In the genomic region with DNA sequence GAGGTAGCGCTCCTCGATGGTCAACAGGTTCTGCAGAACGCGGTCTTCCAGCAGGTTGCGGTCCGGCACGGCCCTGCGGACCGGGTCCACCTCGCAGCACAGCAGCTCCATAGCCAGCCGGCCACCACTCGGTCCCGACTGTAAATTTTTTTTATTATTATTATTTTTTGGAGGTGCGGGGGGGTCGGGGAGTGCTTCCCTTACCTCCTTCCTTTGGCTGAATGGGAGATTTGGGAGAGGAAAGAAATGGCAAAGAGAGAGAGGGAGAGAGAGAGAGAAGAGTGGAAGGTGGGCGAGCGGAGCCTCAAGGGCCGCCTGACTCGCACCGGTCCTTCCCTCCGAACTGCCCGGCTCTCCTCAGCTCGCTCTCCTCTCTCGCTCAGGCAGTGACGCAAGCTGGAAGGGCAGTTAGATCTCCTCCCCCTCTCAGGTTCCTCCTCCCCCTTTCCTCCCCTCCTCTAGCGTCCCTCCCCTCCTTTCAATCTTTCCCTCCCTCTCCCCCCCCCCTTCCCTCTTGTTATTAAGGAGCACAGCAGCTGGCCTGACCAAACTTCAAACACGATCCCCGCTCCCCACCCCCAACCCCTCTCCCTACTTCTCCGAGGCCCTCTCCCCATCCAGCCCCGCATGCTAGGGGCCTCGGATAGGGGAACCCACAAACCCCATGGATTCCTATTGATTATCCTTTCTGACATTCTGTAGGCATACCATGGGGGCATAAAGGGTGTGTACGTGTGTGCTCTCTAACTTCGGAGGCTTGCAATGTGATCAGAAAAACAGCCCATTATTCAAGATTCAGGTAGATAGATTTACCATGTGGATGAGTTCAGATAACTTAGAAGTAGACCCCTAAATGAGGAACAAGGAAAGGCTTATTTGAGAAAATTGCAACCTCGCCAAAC, we compare ENCODE assay signal across 8 mouse cellular contexts. TPM values are rescaled to one million over a fixed set of nuclear protein-coding genes. Genes with fewer than 3 reads are reported as not detected.
DNase-seq lines count a peak whose midpoint lies in the region; ATAC-seq and TF ChIP-seq lines count a peak whose summit lies in the region.

No protein-coding gene starts in this region.

- H3K27ac ChIP-seq in gastrocnemius, adult 2 months, result peak overlapping the region; percentile 88
- H3K27ac ChIP-seq in hindbrain, embryonic 16.5 days (ENCODE audit: low read depth, low read length), result peak overlapping the region; percentile 53
- H3K27ac ChIP-seq in limb, embryonic 13.5 days, result peak overlapping the region; percentile 98
- H3K27ac ChIP-seq in midbrain, embryonic 12.5 days (replicated peaks), result peak overlapping the region; percentile 78
- H3K27ac ChIP-seq in spleen, adult 2 months (ENCODE audit: insufficient read depth, low read length), result peak overlapping the region; percentile 83

- TF ChIP-seq CTCF in gastrocnemius, adult 2 months (IDR thresholded peaks at IDR 0.05), result no peak
- TF ChIP-seq CTCF in spleen, adult 2 months (IDR thresholded peaks at IDR 0.05; ENCODE audit: extremely low read depth, insufficient read depth, insufficient read length, insufficient replicate concordance), result no peak

- H3K9me3 ChIP-seq in hindbrain, embryonic 16.5 days (ENCODE audit: control insufficient read depth, low read length), result no peaks in the 10 kb centered on the region
- H3K9me3 ChIP-seq in limb, embryonic 13.5 days, result no peaks in the 10 kb centered on the region
- no peaks in the 10 kb centered on the region for H3K9me3 ChIP-seq in midbrain, embryonic 12.5 days

- H3K27me3 ChIP-seq in hindbrain, embryonic 16.5 days (replicated peaks; ENCODE audit: control insufficient read depth, insufficient read depth, low read length), result peaks cover 25% of the 10 kb centered on the region
- H3K27me3 ChIP-seq in limb, embryonic 13.5 days, result no peaks in the 10 kb centered on the region
- peaks cover 47% of the 10 kb centered on the region for H3K27me3 ChIP-seq in midbrain, embryonic 12.5 days
- H3K27me3 ChIP-seq in spleen, adult 2 months (ENCODE audit: control insufficient read depth, insufficient read depth, low read length), result peaks cover 6% of the 10 kb centered on the region; the same call in 1 of the 2 replicates

- DNase-seq in cerebellum, postnatal 10 days, result peak; percentile 80 to 88
- no peak for DNase-seq in cerebellum, adult 11-12 months
- DNase-seq in brain, adult 2 months (ENCODE audit: low read depth, low spot score), result peak; percentile 85
- DNase-seq in gastrocnemius, adult 2 months, result peak; percentile 82
- peak; percentile 56 to 73 for DNase-seq in spleen, adult 2 months (ENCODE audit: low read depth in 1 of 2, low spot score in 2 of 2)

- under 1% methylated on average over 34 of the region's 34 CpGs for WGBS in hindbrain, embryonic 16.5 days
- under 1% methylated on average over 33 of the region's 34 CpGs for WGBS in limb, embryonic 13.5 days
- WGBS in midbrain, embryonic 12.5 days, result under 1% methylated on average over 33 of the region's 34 CpGs
- WGBS in spleen, adult 2 months, result under 1% methylated on average over 34 of the region's 34 CpGs

- H3K4me2 ChIP-seq in hindbrain, embryonic 16.5 days (ENCODE audit: low read length), result peak overlapping the region; percentile 64
- H3K4me2 ChIP-seq in limb, embryonic 13.5 days (replicated peaks), result peak overlapping the region; percentile 88
- peak overlapping the region; percentile 92 for H3K4me2 ChIP-seq in midbrain, embryonic 12.5 days (replicated peaks)

- peak; percentile 48 for ATAC-seq in hindbrain, embryonic 16.5 days
- ATAC-seq in limb, embryonic 13.5 days (ENCODE audit: low FRiP score, low read depth), result peak; percentile 51
- peak; percentile 66 for ATAC-seq in midbrain, embryonic 12.5 days (ENCODE audit: low FRiP score, low read depth)

- peak overlapping the region; percentile 80 for H3K4me3 ChIP-seq in gastrocnemius, adult 2 months
- H3K4me3 ChIP-seq in hindbrain, embryonic 16.5 days (ENCODE audit: low read length), result peak overlapping the region; percentile 44
- H3K4me3 ChIP-seq in limb, embryonic 13.5 days, result peak overlapping the region; percentile 92
- peak overlapping the region; percentile 75 for H3K4me3 ChIP-seq in midbrain, embryonic 12.5 days
- peak overlapping the region; percentile 63 for H3K4me3 ChIP-seq in spleen, adult 2 months (ENCODE audit: extremely low read depth, insufficient read depth, insufficient read length)

- H3K36me3 ChIP-seq in hindbrain, embryonic 16.5 days (ENCODE audit: control insufficient read depth, insufficient read depth, low read length), result no peaks in the 10 kb centered on the region
- H3K36me3 ChIP-seq in limb, embryonic 13.5 days, result peaks cover 13% of the 10 kb centered on the region
- H3K36me3 ChIP-seq in midbrain, embryonic 12.5 days, result peaks cover 1% of the 10 kb centered on the region; the same call in 1 of the 2 replicates
- H3K36me3 ChIP-seq in spleen, adult 2 months (ENCODE audit: control insufficient read depth, insufficient read depth, low read length), result 0 out of 2 replicates have a peak, but pooled peaks cover 3% of the 10 kb centered on the region

- H3K4me1 ChIP-seq in hindbrain, embryonic 16.5 days (ENCODE audit: control insufficient read depth, insufficient read depth, low read depth, low read length), result peaks cover 53% of the 10 kb centered on the region
- peaks cover 54% of the 10 kb centered on the region for H3K4me1 ChIP-seq in limb, embryonic 13.5 days
- peaks cover 67% of the 10 kb centered on the region for H3K4me1 ChIP-seq in midbrain, embryonic 12.5 days
- peaks cover 7% of the 10 kb centered on the region; the same call in 1 of the 2 replicates for H3K4me1 ChIP-seq in spleen, adult 2 months (ENCODE audit: control insufficient read depth, insufficient read depth, insufficient read length)

- peak overlapping the region; percentile 47 for H3K9ac ChIP-seq in hindbrain, embryonic 16.5 days (ENCODE audit: low read depth, low read length)
- peak overlapping the region; percentile 98 for H3K9ac ChIP-seq in limb, embryonic 13.5 days
- H3K9ac ChIP-seq in midbrain, embryonic 12.5 days (replicated peaks), result peak overlapping the region; percentile 89

- intact Hi-C loops in gastrocnemius, adult 2 months (cut with DNase I), result no loop called here

- peak; percentile 97 for TF ChIP-seq POLR2A in spleen, adult 2 months (IDR thresholded peaks at IDR 0.05; ENCODE audit: low read depth, low read length)

RNA-seq across cellular contexts. Expression of gene Ccnd2, which starts 1.1 kb away (rescaled TPM):
- total RNA-seq in gastrocnemius, adult 2 months (2021), result 10 to 100 TPM in 1 of 2 experiments, 1 to 10 TPM in 1; 6.9 to 16.6 TPM
- 248 and 340 TPM in 2 replicates for polyA plus RNA-seq in hindbrain, embryonic 16.5 days (2015; fragmentation: Nextera tagmentation; extraction: Ambion mirVana)
- polyA plus RNA-seq in limb, embryonic 13.5 days (2015; fragmentation: Nextera tagmentation; extraction: Ambion mirVana), result 1,475 and 1,588 TPM in 2 replicates
- polyA plus RNA-seq in midbrain, embryonic 12.5 days (2016; fragmentation: Nextera tagmentation; extraction: Ambion mirVana), result 1,089 and 1,182 TPM in 2 replicates
- 47.7 and 55.7 TPM in 2 replicates for polyA plus RNA-seq in spleen, adult 2 months (2012; rRNA removed)

RNA-seq across cellular contexts. Expression of gene Tigar, which starts 41.6 kb away (rescaled TPM):
- 100 to 1,000 TPM in 1 of 2 experiments, 10 to 100 TPM in 1; 76.6 to 103 TPM for total RNA-seq in gastrocnemius, adult 2 months (2021)
- polyA plus RNA-seq in hindbrain, embryonic 16.5 days (2015; fragmentation: Nextera tagmentation; extraction: Ambion mirVana), result 6.0 and 8.6 TPM in 2 replicates
- polyA plus RNA-seq in limb, embryonic 13.5 days (2015; fragmentation: Nextera tagmentation; extraction: Ambion mirVana), result 3.1 and 3.6 TPM in 2 replicates
- 8.9 and 9.2 TPM in 2 replicates for polyA plus RNA-seq in midbrain, embryonic 12.5 days (2016; fragmentation: Nextera tagmentation; extraction: Ambion mirVana)
- 1.5 and 1.7 TPM in 2 replicates for polyA plus RNA-seq in spleen, adult 2 months (2012; rRNA removed)

Comparison
In these comparisons a context has a peak if more than half of its experiments do, and no peak if none do; other contexts are left out.
1. H3K9ac ChIP-seq: peak in every context shown above with its lines; median percentile 98 in limb, embryonic 13.5 days; 89 in midbrain, embryonic 12.5 days; 47 in hindbrain, embryonic 16.5 days.